10 mouse cellular contexts compared by ENCODE assay signal in the genomic region with DNA sequence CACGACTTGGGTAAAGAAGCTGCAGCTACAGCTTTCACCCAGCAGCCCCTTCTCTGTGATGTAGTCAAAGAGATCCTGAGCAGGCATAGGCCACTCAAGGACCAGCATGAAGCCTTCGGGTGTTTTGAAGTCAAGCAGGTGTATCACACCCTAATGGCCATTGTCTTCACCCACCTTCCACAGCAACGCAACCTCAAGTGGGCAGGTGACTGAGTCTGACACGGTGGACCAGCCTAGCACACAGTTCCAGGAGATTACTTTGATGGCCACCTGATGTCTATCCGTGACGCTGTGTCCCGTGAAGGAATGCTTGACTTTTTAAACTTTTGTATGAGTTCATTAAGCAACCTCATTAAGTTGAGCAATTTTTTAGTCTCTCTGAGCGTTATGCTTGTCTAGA. TPM values are rescaled to one million over a fixed set of nuclear protein-coding genes. Genes with fewer than 3 reads are reported as not detected.
DNase-seq lines count a peak whose midpoint lies in the region; ATAC-seq and TF ChIP-seq lines count a peak whose summit lies in the region.
"Not testable (repeated sequence)": the region's sequence is repeated elsewhere in the genome, so short reads cannot be mapped to it uniquely, and the experiment has no call there.
"Had no signal": no experiment of that assay in that cellular context is flagged by ENCODE, and none has a peak within 500 bp of the region (broad histone marks: within the 10 kb centered on the region; RNA-seq: fewer than 3 reads in every experiment).

No protein-coding gene starts in this region.

- H3K36me3 ChIP-seq in heart, embryonic 10.5 days; hindbrain, embryonic 16.5 days (ENCODE audit: control insufficient read depth, insufficient read depth, low read length); limb, embryonic 11.5 days (ENCODE audit: control insufficient read depth, insufficient read depth, low read length); midbrain, embryonic 16.5 days (ENCODE audit: control insufficient read depth, insufficient read depth, low read length); stomach, embryonic 16.5 days (ENCODE audit: control insufficient read depth, insufficient read depth, low read length): not testable (repeated sequence)

- not testable (repeated sequence) for TF ChIP-seq CTCF in lung, adult 2 months (IDR thresholded peaks at IDR 0.05; ENCODE audit: insufficient read depth, low read length)

- WGBS in heart, embryonic 10.5 days: 80% methylated on average over 7 of the region's 8 CpGs
- 85% methylated on average over 7 of the region's 8 CpGs for WGBS in hindbrain, embryonic 16.5 days
- WGBS in limb, embryonic 11.5 days: 77% methylated on average over 7 of the region's 8 CpGs
- 76% methylated on average over 7 of the region's 8 CpGs for WGBS in lung, adult 2 months
- WGBS in midbrain, embryonic 16.5 days: 84% methylated on average over 7 of the region's 8 CpGs
- WGBS in stomach, embryonic 16.5 days: 84% methylated on average over 7 of the region's 8 CpGs

- peak overlapping the region; percentile 42; the same call in 1 of the 2 replicates for H3K4me3 ChIP-seq in heart, embryonic 10.5 days
- 0 out of 2 replicates have a peak overlapping the region, but pooled peaks have one; percentile 4 for H3K4me3 ChIP-seq in hindbrain, embryonic 16.5 days (ENCODE audit: low read length)
- not testable (repeated sequence) for H3K4me3 ChIP-seq in limb, embryonic 11.5 days (ENCODE audit: low read depth, low read length); lung, adult 2 months (replicated peaks; ENCODE audit: extremely low read depth, low read depth, low read length); midbrain, embryonic 16.5 days (ENCODE audit: low read depth, low read length)
- H3K4me3 ChIP-seq in stomach, embryonic 16.5 days (replicated peaks; ENCODE audit: low read length): peak overlapping the region; percentile 5; the same call in 1 of the 2 replicates

- H3K9me3 ChIP-seq in heart, embryonic 10.5 days; hindbrain, embryonic 16.5 days (ENCODE audit: control insufficient read depth, low read length); limb, embryonic 11.5 days (ENCODE audit: control insufficient read depth, low read length); midbrain, embryonic 16.5 days (replicated peaks; ENCODE audit: control insufficient read depth, low read length, poor library complexity, severe bottlenecking); stomach, embryonic 16.5 days (replicated peaks; ENCODE audit: control insufficient read depth, low read length): not testable (repeated sequence)

- H3K9ac ChIP-seq in hindbrain, embryonic 16.5 days (ENCODE audit: low read depth, low read length); limb, embryonic 11.5 days (ENCODE audit: low read length); midbrain, embryonic 16.5 days (ENCODE audit: low read depth, low read length); stomach, embryonic 16.5 days (ENCODE audit: low read length): not testable (repeated sequence)

- ATAC-seq in erythroblast, adult 5-6 weeks (replicated peaks; ENCODE audit: low FRiP score, poor library complexity, severe bottlenecking): peak; percentile 68
- peak; percentile 84 for ATAC-seq in hindbrain, embryonic 16.5 days
- peak; percentile 79 for ATAC-seq in limb, embryonic 11.5 days (ENCODE audit: insufficient number of reproducible peaks, low FRiP score, low TSS enrichment, low read depth)
- ATAC-seq in midbrain, embryonic 16.5 days: peak; percentile 87
- peak; percentile 61 for ATAC-seq in stomach, embryonic 16.5 days (ENCODE audit: insufficient read depth, low FRiP score)

- peak overlapping the region; percentile 37 for H3K4me2 ChIP-seq in hindbrain, embryonic 16.5 days (ENCODE audit: low read length)
- H3K4me2 ChIP-seq in limb, embryonic 11.5 days (ENCODE audit: low read depth, severe bottlenecking): not testable (repeated sequence)
- H3K4me2 ChIP-seq in midbrain, embryonic 16.5 days (ENCODE audit: low read length): peak overlapping the region; percentile 34
- H3K4me2 ChIP-seq in stomach, embryonic 16.5 days (ENCODE audit: low read depth, low read length): peak overlapping the region; percentile 26

- not testable (repeated sequence) for H3K27me3 ChIP-seq in heart, embryonic 10.5 days (ENCODE audit: insufficient read depth, poor library complexity, severe bottlenecking); hindbrain, embryonic 16.5 days (replicated peaks; ENCODE audit: control insufficient read depth, insufficient read depth, low read length); limb, embryonic 11.5 days (ENCODE audit: control insufficient read depth, insufficient read depth, low read length); midbrain, embryonic 16.5 days (ENCODE audit: control insufficient read depth, insufficient read depth, low read depth, low read length); stomach, embryonic 16.5 days (ENCODE audit: control insufficient read depth, insufficient read depth, low read length)

- not testable (repeated sequence) for TF ChIP-seq POLR2A in lung, adult 2 months (IDR thresholded peaks at IDR 0.05; ENCODE audit: borderline replicate concordance, extremely low read depth, low read depth, low read length)

- H3K27ac ChIP-seq in heart, embryonic 10.5 days; hindbrain, embryonic 16.5 days (ENCODE audit: low read depth, low read length); limb, embryonic 11.5 days (replicated peaks; ENCODE audit: low read depth, low read length); midbrain, embryonic 16.5 days (ENCODE audit: low read length); stomach, embryonic 16.5 days (ENCODE audit: low read length): not testable (repeated sequence)

- not testable (repeated sequence) for H3K4me1 ChIP-seq in heart, embryonic 10.5 days; hindbrain, embryonic 16.5 days (ENCODE audit: control insufficient read depth, insufficient read depth, low read depth, low read length); limb, embryonic 11.5 days (ENCODE audit: control insufficient read depth, insufficient read depth, low read length); lung, adult 2 months (ENCODE audit: control insufficient read depth, insufficient read depth, low read length); midbrain, embryonic 16.5 days (ENCODE audit: control insufficient read depth, insufficient read depth, low read length); stomach, embryonic 16.5 days (ENCODE audit: control insufficient read depth, insufficient read depth, low read length)

- peak; percentile 0 for DNase-seq in Muller cell, postnatal 12 days (ENCODE audit: inconsistent ontology term)
- DNase-seq in heart, embryonic 10.5 days (ENCODE audit: low spot score): not testable (repeated sequence)
- DNase-seq in limb, embryonic 11.5 days (ENCODE audit: low spot score): peak; percentile 17
- DNase-seq in lung, adult 2 months: peak; percentile 4

RNA-seq across cellular contexts. Expression of a gene that starts 57.5 kb away (rescaled TPM):
- not detected in 2 replicates for total RNA-seq in erythroblast, adult 5-6 weeks (2015; ENCODE audit: low replicate concordance)
- not detected in 2 replicates for total RNA-seq in erythroblast, adult 5-6 weeks (2017; ENCODE audit: low replicate concordance)
- polyA plus RNA-seq in heart, embryonic 10.5 days (2016; fragmentation: Nextera tagmentation; extraction: Ambion mirVana): 0.11 and 0.13 TPM in 2 replicates
- 0.33 TPM in 1 of 2 replicates, not detected in the other for polyA plus RNA-seq in hindbrain, embryonic 16.5 days (2015; fragmentation: Nextera tagmentation; extraction: Ambion mirVana)
- polyA plus RNA-seq in limb, embryonic 11.5 days (2014; fragmentation: Nextera tagmentation; extraction: Ambion mirVana): not detected in 2 replicates
- not detected in 2 replicates for polyA plus RNA-seq in lung, adult 2 months (2012; rRNA removed)
- polyA plus RNA-seq in midbrain, embryonic 16.5 days (2015; fragmentation: Nextera tagmentation; extraction: Ambion mirVana): 0.24 TPM in 1 of 2 replicates, not detected in the other
- not detected in 2 replicates for polyA plus RNA-seq in stomach, embryonic 16.5 days (2015; fragmentation: Nextera tagmentation; extraction: Ambion mirVana)
- polyA plus RNA-seq: G1E; small intestine, adult 2 months had no signal
